Mouse (Mus musculus) liver, adult 2 months (tissue): Measurements from ENCODE around the gene Smg8. TPM values are rescaled to one million over a fixed set of nuclear protein-coding genes. Genes with fewer than 3 reads are reported as not detected.

Source experiments
- DNase-seq: peaks from one replicate; pipeline ENCODE4 v3.0.0-alpha.2; 2011; ENCODE audit warnings: low read depth, low spot score; ENCODE audit errors: extremely low read depth
- H3K27ac ChIP-seq: fragments of 200-500 bp; replicated peaks from 2 replicates; pipeline ENCODE4 v1.5.1; 2012; ENCODE audit warnings: low read depth, mild to moderate bottlenecking, control low read depth, inconsistent platforms, low read length; ENCODE audit not compliant: insufficient read depth
- H3K27me3 ChIP-seq: fragments of 200-500 bp; 2 replicates; pipeline ENCODE4 v1.6.1; 2012; ENCODE audit warnings: mild to moderate bottlenecking, moderate library complexity, low read length, inconsistent platforms; ENCODE audit not compliant: control insufficient read depth, insufficient read depth
- H3K36me3 ChIP-seq: fragments of 200-500 bp; 2 replicates; pipeline ENCODE4 v1.6.1; 2012; ENCODE audit warnings: low read length, inconsistent platforms; ENCODE audit not compliant: control insufficient read depth, insufficient read depth
- H3K4me1 ChIP-seq: fragments of 200-500 bp; 2 replicates; pipeline ENCODE4 v1.6.1; 2011; ENCODE audit warnings: low read length; ENCODE audit not compliant: control insufficient read depth, insufficient read depth
- H3K4me3 ChIP-seq: fragments of 200-500 bp; 2 replicates; pipeline ENCODE4 v1.5.1; 2011; ENCODE audit warnings: low read depth, mild to moderate bottlenecking, control low read depth, low read length, moderate library complexity; ENCODE audit not compliant: insufficient read depth
- H3K79me2 ChIP-seq: fragments of 200-500 bp; 2 replicates; pipeline ENCODE4 v1.6.1; 2012; ENCODE audit warnings: inconsistent platforms, mild to moderate bottlenecking, low read length, moderate library complexity; ENCODE audit not compliant: control insufficient read depth, insufficient read depth
- H3K9ac ChIP-seq: fragments of 200-500 bp; 2 replicates; pipeline ENCODE4 v1.6.1; 2012; ENCODE audit warnings: low read depth, mild to moderate bottlenecking, control low read depth, inconsistent platforms, low read length
- CTCF ChIP-seq: fragments of 200-500 bp; IDR thresholded peaks from 2 replicates; pipeline ENCODE4 v1.5.1; 2011; ENCODE audit warnings: low read depth, low read length, control low read depth
- POLR2A ChIP-seq: fragments of 200-500 bp; IDR thresholded peaks from 2 replicates; pipeline ENCODE4 v1.6.1; 2011; ENCODE audit warnings: low read length, control low read depth; ENCODE audit not compliant: insufficient read depth; ENCODE audit errors: extremely low read depth
- WGBS: fragments of 180-500 bp; shearing (Covaris S2); methylation state at CpG from one replicate; pipeline ENCODE4 v1.1.7; 2018; 5-methylcytosine and 5-hydroxymethylcytosine counted together
- polyA plus RNA-seq: library from polyadenylated mRNA; depleted of rRNA; stranded (reverse); fragments of >200 nt; gene quantifications from 2 replicates; pipeline ENCODE4 v1.2.3, GENCODE M21; 2012; rRNA removed
- total RNA-seq: library from RNA; depleted of rRNA; stranded (reverse); fragments of >200 nt; gene quantifications from 2 replicates; pipeline ENCODE4 v1.2.3, GENCODE M21; 2014; rRNA removed

Smg8 gene
- total RNA-seq (3.8 and 5.1 TPM in 2 replicates), polyA plus RNA-seq (3.3 and 4.5 TPM in 2 replicates)

GRCm38 (mm10) chr11:87086290-87086984 is at the start of gene Smg8:
Gene Smg8 (minus strand): TSS chr11:87086774.
- peak; percentile 86 for DNase-seq
- peaks cover 15% of the 10 kb centered on the region for H3K4me1 ChIP-seq
- peaks cover 14% of the 10 kb centered on the region; the same call in 1 of the 2 replicates for H3K79me2 ChIP-seq
- H3K27ac ChIP-seq = peak within 1 kb of the TSS; percentile 30; the same call in 1 of the 2 replicates
- H3K36me3 ChIP-seq = peaks cover 9% of the 10 kb centered on the region
- under 1% methylated on average over 43 of the region's 43 CpGs for WGBS
- TF ChIP-seq CTCF = no peak
- peak; percentile 53; the same call in 1 of the 2 replicates for TF ChIP-seq POLR2A
- peak within 1 kb of the TSS; percentile 96 for H3K4me3 ChIP-seq
- peak within 1 kb of the TSS; percentile 82 for H3K9ac ChIP-seq
- H3K27me3 ChIP-seq = no peaks in the 10 kb centered on the region

GRCm38 (mm10) chr11:87136233-87136632 is 49.7 kb upstream of the Smg8 start:
- H3K9ac ChIP-seq = no peak overlapping the region
- H3K4me1 ChIP-seq = no peaks in the 10 kb centered on the region
- 98% methylated on average over 4 of the region's 4 CpGs for WGBS
- no peak for DNase-seq
- no peaks in the 10 kb centered on the region; the same call in 1 of the 2 replicates for H3K36me3 ChIP-seq
- no peaks in the 10 kb centered on the region for H3K79me2 ChIP-seq
- H3K4me3 ChIP-seq = no peak overlapping the region
- no peaks in the 10 kb centered on the region for H3K27me3 ChIP-seq
- H3K27ac ChIP-seq = no peak overlapping the region
- no peak for TF ChIP-seq CTCF
- no peak for TF ChIP-seq POLR2A

- H3K9ac ChIP-seq = peak within 1 kb of the TSS; percentile 79
- H3K4me1 ChIP-seq = peaks cover 2% of the 10 kb centered on the region; the same call in 1 of the 2 replicates
- WGBS = under 1% methylated on average over 95 of the region's 105 CpGs
- no peaks in the 10 kb centered on the region for H3K36me3 ChIP-seq
- H3K4me3 ChIP-seq = peak within 1 kb of the TSS; percentile 78
- peak within 1 kb of the TSS; percentile 44 for H3K27ac ChIP-seq
- TF ChIP-seq CTCF = no peak
- TF ChIP-seq POLR2A = no peak
- peak; percentile 74 for DNase-seq
- no peaks in the 10 kb centered on the region for H3K27me3 ChIP-seq
- no peaks in the 10 kb centered on the region; the same call in 1 of the 2 replicates for H3K79me2 ChIP-seq
Observed at GRCm38 (mm10) chr11:87126824-87127816, 40.5 kb upstream of the Smg8 start, which contains the start of gene Trim37. Gene Trim37 (plus strand): TSS chr11:87127077.

- Histone ChIP-seq H3K36me3 (no peaks in the 10 kb centered on the region), H3K27ac (0 out of 2 replicates have a peak overlapping the region, but pooled peaks have one; percentile 4), H3K27me3 (no peaks in the 10 kb centered on the region), H3K4me3 (peak overlapping the region; percentile 40), H3K79me2 (no peaks in the 10 kb centered on the region; the same call in 1 of the 2 replicates), H3K4me1 (peaks cover 2% of the 10 kb centered on the region; the same call in 1 of the 2 replicates), H3K9ac (peak overlapping the region; percentile 32; the same call in 1 of the 2 replicates)
- 8% methylated on average over 12 of the region's 12 CpGs for WGBS
- DNase-seq = no peak
- TF ChIP-seq POLR2A = no peak
- no peak for TF ChIP-seq CTCF
Observed at GRCm38 (mm10) chr11:87126281-87126823, 39.8 kb upstream of the Smg8 start.

GRCm38 (mm10) chr11:87125562-87125961 is 39.0 kb upstream of the Smg8 start:
- 73% methylated on average over 4 of the region's 4 CpGs for WGBS
- no peak for DNase-seq
- Histone ChIP-seq H3K9ac (no peak overlapping the region), H3K4me3 (no peak overlapping the region), H3K27ac (no peak overlapping the region), H3K27me3 (no peaks in the 10 kb centered on the region), H3K36me3 (no peaks in the 10 kb centered on the region), H3K79me2 (no peaks in the 10 kb centered on the region; the same call in 1 of the 2 replicates), H3K4me1 (peaks cover 2% of the 10 kb centered on the region; the same call in 1 of the 2 replicates)
- TF ChIP-seq CTCF = no peak
- no peak for TF ChIP-seq POLR2A
